Comparison of ENCODE assay signal across 14 mouse cellular contexts in the genomic region with DNA sequence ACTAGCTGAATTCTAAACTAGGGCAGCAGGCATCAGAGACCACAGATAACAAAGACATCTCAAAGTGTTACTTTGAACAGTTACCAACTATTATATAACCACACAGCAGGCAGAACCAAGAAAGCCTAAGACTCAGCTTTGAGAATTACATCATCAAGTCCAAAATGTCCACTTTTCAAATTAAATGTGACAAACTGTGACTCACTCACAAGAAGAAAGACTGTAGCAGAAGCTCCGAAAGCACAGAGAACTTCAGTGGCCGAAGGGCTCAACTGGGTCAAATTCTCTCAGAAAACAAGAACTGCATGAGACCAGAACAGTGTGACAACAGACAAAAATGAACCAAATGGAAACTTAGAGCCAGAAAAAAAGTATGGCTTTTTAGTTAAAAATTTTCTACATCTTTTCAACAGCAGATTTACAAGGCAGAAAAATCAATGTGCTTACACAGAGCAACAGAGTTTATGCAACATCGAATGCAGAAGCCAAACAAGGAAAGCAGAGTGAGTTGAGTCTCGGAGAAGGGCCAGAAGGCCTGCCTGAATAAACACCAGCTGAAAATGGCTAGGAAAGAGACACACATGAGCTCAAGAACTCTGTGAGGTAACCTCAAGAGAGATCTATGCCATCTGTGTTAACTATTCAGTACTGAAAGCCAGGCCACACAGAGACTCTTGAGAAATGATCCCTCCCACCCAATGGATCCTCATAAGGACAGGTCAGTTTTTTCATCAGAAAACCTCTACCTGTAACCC. TPM values are rescaled to one million over a fixed set of nuclear protein-coding genes. Genes with fewer than 3 reads are reported as not detected.
A peak's percentile ranks its signal among the peaks of the same experiment; 100 is the strongest.
DNase-seq lines count a peak whose midpoint lies in the region; ATAC-seq and TF ChIP-seq lines count a peak whose summit lies in the region.
"Had no signal": no experiment of that assay in that cellular context is flagged by ENCODE, and none has a peak within 500 bp of the region (broad histone marks: within the 10 kb centered on the region; RNA-seq: fewer than 3 reads in every experiment).

No protein-coding gene starts in this region.

- no peak for ATAC-seq in hindbrain, postnatal 0 days
- no peak for ATAC-seq in hindbrain, embryonic 14.5 days (ENCODE audit: low FRiP score)
- ATAC-seq in liver, embryonic 16.5 days (ENCODE audit: low read depth) = peak; percentile 59
- peak; percentile 75 for ATAC-seq in liver, postnatal 0 days
- ATAC-seq: forebrain, embryonic 14.5 days had no signal

- 0 out of 2 replicates have a peak, but pooled peaks cover 3% of the 10 kb centered on the region for H3K9me3 ChIP-seq in hindbrain, postnatal 0 days (ENCODE audit: low read length)
- peaks cover 6% of the 10 kb centered on the region; the same call in 1 of the 2 replicates for H3K9me3 ChIP-seq in hindbrain, embryonic 14.5 days (ENCODE audit: control insufficient read depth, low read length)
- H3K9me3 ChIP-seq in liver, embryonic 16.5 days (replicated peaks; ENCODE audit: control insufficient read depth, low read length) = no peaks in the 10 kb centered on the region
- H3K9me3 ChIP-seq in liver, postnatal 0 days (ENCODE audit: low read length) = no peaks in the 10 kb centered on the region; the same call in 1 of the 2 replicates
- H3K9me3 ChIP-seq: hindbrain, embryonic 15.5 days; kidney, embryonic 15.5 days; neural tube, embryonic 13.5 days had no signal

- TF ChIP-seq CTCF in cerebellum, adult 2 months (IDR thresholded peaks at IDR 0.05; ENCODE audit: borderline replicate concordance, insufficient read depth, low read depth, low read length) = no peak
- TF ChIP-seq CTCF in hindbrain, postnatal 0 days (IDR thresholded peaks at IDR 0.05; ENCODE audit: low read depth) = no peak
- TF ChIP-seq CTCF in liver, postnatal 0 days (IDR thresholded peaks at IDR 0.05; ENCODE audit: low read depth) = no peak

- DNase-seq in cerebellum, adult 2 months = peak in 1 of 2 experiments; percentile 46
- DNase-seq in cerebellum, adult 18-20 months = no peak
- DNase-seq in hindbrain, postnatal 0 days (ENCODE audit: low spot score) = no peak
- no peak for DNase-seq in hindbrain, embryonic 14.5 days (ENCODE audit: low spot score)
- no peak for DNase-seq in liver
- no peak for DNase-seq in liver, postnatal 0 days
- no peak for DNase-seq in spleen, adult 12 weeks (ENCODE audit: low spot score)
- DNase-seq: cerebellum, postnatal 14 days; midbrain, embryonic 14.5 days had no signal

- no peak for TF ChIP-seq EP300 in liver, postnatal 0 days (IDR thresholded peaks at IDR 0.05; ENCODE audit: low read depth)

- peak overlapping the region; percentile 50; the same call in 1 of the 2 replicates for H3K27ac ChIP-seq in cerebellum, adult 2 months (ENCODE audit: insufficient read depth, low read length)
- peak overlapping the region; percentile 3; the same call in 1 of the 2 replicates for H3K27ac ChIP-seq in hindbrain, postnatal 0 days
- no peak overlapping the region for H3K27ac ChIP-seq in hindbrain, embryonic 14.5 days
- H3K27ac ChIP-seq in liver, embryonic 16.5 days (ENCODE audit: low read length) = peak overlapping the region; percentile 6
- H3K27ac ChIP-seq in liver, postnatal 0 days (ENCODE audit: low read depth) = peak overlapping the region; percentile 60
- H3K27ac ChIP-seq: hindbrain, embryonic 15.5 days; kidney, embryonic 15.5 days; neural tube, embryonic 13.5 days had no signal

- H3K4me2 ChIP-seq in hindbrain, postnatal 0 days (ENCODE audit: low read depth, low read length) = no peak overlapping the region
- no peak overlapping the region for H3K4me2 ChIP-seq in hindbrain, embryonic 14.5 days (replicated peaks)
- H3K4me2 ChIP-seq in liver, embryonic 16.5 days (ENCODE audit: low read depth, low read length) = no peak overlapping the region
- no peak overlapping the region for H3K4me2 ChIP-seq in liver, postnatal 0 days (ENCODE audit: low read depth, low read length)
- H3K4me2 ChIP-seq: hindbrain, embryonic 15.5 days; kidney, embryonic 15.5 days; neural tube, embryonic 13.5 days had no signal

- no peak for TF ChIP-seq POLR2A in cerebellum, adult 2 months (IDR thresholded peaks at IDR 0.05; ENCODE audit: borderline replicate concordance, insufficient read depth, low read length)

- H3K4me3 ChIP-seq in cerebellum, adult 2 months (replicated peaks; ENCODE audit: insufficient read depth, low read depth, low read length) = no peak overlapping the region
- no peak overlapping the region for H3K4me3 ChIP-seq in hindbrain, postnatal 0 days (ENCODE audit: low read length)
- no peak overlapping the region for H3K4me3 ChIP-seq in hindbrain, embryonic 14.5 days (replicated peaks; ENCODE audit: low read length)
- no peak overlapping the region for H3K4me3 ChIP-seq in liver, embryonic 16.5 days (ENCODE audit: low read depth, low read length)
- H3K4me3 ChIP-seq in liver, postnatal 0 days (ENCODE audit: low read depth, low read length) = no peak overlapping the region
- H3K4me3 ChIP-seq: hindbrain, embryonic 15.5 days; kidney, embryonic 15.5 days; neural tube, embryonic 13.5 days had no signal

- 91% methylated on average over 4 of the region's 4 CpGs for WGBS in cerebellum, adult 2 months
- 83% methylated on average over 4 of the region's 4 CpGs for WGBS in hindbrain, postnatal 0 days
- 93% methylated on average over 4 of the region's 4 CpGs for WGBS in hindbrain, embryonic 14.5 days
- WGBS in liver, embryonic 16.5 days (ENCODE audit: insufficient replicate concordance) = 66% methylated on average over 4 of the region's 4 CpGs
- 70% methylated on average over 4 of the region's 4 CpGs for WGBS in liver, postnatal 0 days (ENCODE audit: insufficient replicate concordance)

- no peaks in the 10 kb centered on the region for H3K4me1 ChIP-seq in cerebellum, adult 2 months (ENCODE audit: control insufficient read depth, insufficient read depth, low read length)
- H3K4me1 ChIP-seq in hindbrain, postnatal 0 days (ENCODE audit: insufficient read depth, low read length) = no peaks in the 10 kb centered on the region
- H3K4me1 ChIP-seq in hindbrain, embryonic 14.5 days (replicated peaks; ENCODE audit: control insufficient read depth, insufficient read depth, low read length) = no peaks in the 10 kb centered on the region
- H3K4me1 ChIP-seq in liver, embryonic 16.5 days (ENCODE audit: control insufficient read depth, low read depth, low read length) = no peaks in the 10 kb centered on the region; the same call in 1 of the 2 replicates
- no peaks in the 10 kb centered on the region; the same call in 1 of the 2 replicates for H3K4me1 ChIP-seq in liver, postnatal 0 days (ENCODE audit: insufficient read depth)
- H3K4me1 ChIP-seq: hindbrain, embryonic 15.5 days; kidney, embryonic 15.5 days; neural tube, embryonic 13.5 days had no signal

- H3K36me3 ChIP-seq in hindbrain, postnatal 0 days (ENCODE audit: insufficient read depth, low read length) = no peaks in the 10 kb centered on the region; the same call in 1 of the 2 replicates
- H3K36me3 ChIP-seq in hindbrain, embryonic 14.5 days (replicated peaks; ENCODE audit: control insufficient read depth, insufficient read depth) = no peaks in the 10 kb centered on the region; the same call in 1 of the 2 replicates
- H3K36me3 ChIP-seq in liver, embryonic 16.5 days (ENCODE audit: control insufficient read depth, insufficient read depth) = no peaks in the 10 kb centered on the region
- H3K36me3 ChIP-seq in liver, postnatal 0 days (replicated peaks; ENCODE audit: insufficient read depth, low read length) = no peaks in the 10 kb centered on the region

- H3K27me3 ChIP-seq in cerebellum, adult 2 months (ENCODE audit: control insufficient read depth, insufficient read depth, low read length) = no peaks in the 10 kb centered on the region
- no peaks in the 10 kb centered on the region for H3K27me3 ChIP-seq in hindbrain, postnatal 0 days (ENCODE audit: insufficient read depth, low read length)
- no peaks in the 10 kb centered on the region for H3K27me3 ChIP-seq in hindbrain, embryonic 14.5 days (ENCODE audit: control insufficient read depth, insufficient read depth, low read length)
- H3K27me3 ChIP-seq in liver, embryonic 16.5 days (ENCODE audit: control insufficient read depth, insufficient read depth, low read depth, low read length) = no peaks in the 10 kb centered on the region
- H3K27me3 ChIP-seq in liver, postnatal 0 days (ENCODE audit: insufficient read depth, low read length) = no peaks in the 10 kb centered on the region
- H3K27me3 ChIP-seq: hindbrain, embryonic 15.5 days; kidney, embryonic 15.5 days; neural tube, embryonic 13.5 days had no signal

- no peak overlapping the region for H3K9ac ChIP-seq in hindbrain, postnatal 0 days (replicated peaks; ENCODE audit: low read length)
- no peak overlapping the region for H3K9ac ChIP-seq in hindbrain, embryonic 14.5 days
- H3K9ac ChIP-seq in liver, embryonic 16.5 days (ENCODE audit: low read depth, low read length) = no peak overlapping the region
- no peak overlapping the region for H3K9ac ChIP-seq in liver, postnatal 0 days (replicated peaks)
- H3K9ac ChIP-seq: hindbrain, embryonic 15.5 days; kidney, embryonic 15.5 days; neural tube, embryonic 13.5 days had no signal

RNA-seq across cellular contexts. Expression of a gene that starts 31.9 kb away (rescaled TPM):
- polyA plus RNA-seq in cerebellum, adult 2 months (2012; rRNA removed) = 13.0 TPM in 2 replicates
- total RNA-seq in hindbrain, postnatal 0 days (2014; rRNA removed) = 23.0 and 24.2 TPM in 2 replicates
- polyA plus RNA-seq in hindbrain, postnatal 0 days (2015; fragmentation: Nextera tagmentation; extraction: Ambion mirVana) = 10.3 and 12.9 TPM in 2 replicates
- polyA plus RNA-seq in hindbrain, embryonic 14.5 days (2014; fragmentation: Nextera tagmentation; extraction: Ambion mirVana) = 17.8 and 20.8 TPM in 2 replicates
- polyA plus RNA-seq in liver, embryonic 16.5 days (2015; fragmentation: Nextera tagmentation; extraction: Ambion mirVana) = 7.3 and 7.6 TPM in 2 replicates
- 11.0 and 12.7 TPM in 2 replicates for polyA plus RNA-seq in liver, postnatal 0 days (2015; fragmentation: Nextera tagmentation; extraction: Ambion mirVana)

RNA-seq across cellular contexts. Expression of a gene that starts 53.2 kb away (rescaled TPM):
- polyA plus RNA-seq in cerebellum, adult 2 months (2012; rRNA removed) = 24.5 and 25.1 TPM in 2 replicates
- total RNA-seq in hindbrain, postnatal 0 days (2014; rRNA removed) = 42.9 and 43.5 TPM in 2 replicates
- 61.0 and 62.1 TPM in 2 replicates for polyA plus RNA-seq in hindbrain, postnatal 0 days (2015; fragmentation: Nextera tagmentation; extraction: Ambion mirVana)
- polyA plus RNA-seq in hindbrain, embryonic 14.5 days (2014; fragmentation: Nextera tagmentation; extraction: Ambion mirVana) = 57.5 and 62.5 TPM in 2 replicates
- polyA plus RNA-seq in liver, embryonic 16.5 days (2015; fragmentation: Nextera tagmentation; extraction: Ambion mirVana) = 38.0 and 40.5 TPM in 2 replicates
- 30.9 and 31.8 TPM in 2 replicates for polyA plus RNA-seq in liver, postnatal 0 days (2015; fragmentation: Nextera tagmentation; extraction: Ambion mirVana)

Comparison
In these comparisons a context has a peak if more than half of its experiments do, and no peak if none do; other contexts are left out.
1. ATAC-seq: peak in liver, embryonic 16.5 days (single experiment) and liver, postnatal 0 days (single experiment); none in hindbrain, postnatal 0 days (single experiment) and hindbrain, embryonic 14.5 days (single experiment).